ENCODE assay signal across 15 mouse cellular contexts in the genomic region with DNA sequence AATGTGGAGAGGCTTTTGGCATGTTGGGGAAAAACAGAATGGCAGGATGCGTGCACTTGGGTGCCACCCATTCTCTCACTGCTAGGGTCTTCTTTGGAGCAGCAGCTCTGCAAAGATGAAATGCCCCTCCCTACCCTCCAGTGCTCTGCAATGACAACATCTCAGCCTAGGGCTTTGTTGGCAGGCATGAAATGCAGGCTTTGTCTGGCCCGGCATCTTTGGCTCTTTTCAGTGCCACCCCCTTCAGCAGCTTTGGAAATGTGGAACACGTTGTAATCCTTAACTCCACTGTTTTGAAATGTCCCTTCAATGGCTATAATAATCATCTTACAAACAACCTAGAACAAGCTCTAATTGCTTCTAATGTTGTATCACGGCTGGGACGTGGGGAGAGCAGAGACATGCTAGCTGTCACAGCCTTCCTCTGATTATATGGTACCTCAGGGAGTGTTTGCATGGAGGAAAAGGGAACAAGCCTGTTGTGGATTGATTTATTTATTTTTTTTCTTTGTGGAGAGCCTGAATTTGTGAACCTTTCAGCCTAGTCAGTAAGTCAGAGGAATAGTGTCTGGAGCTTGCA.
A peak's percentile ranks its signal among the peaks of the same experiment; 100 is the strongest.
DNase-seq lines count a peak whose midpoint lies in the region; ATAC-seq and TF ChIP-seq lines count a peak whose summit lies in the region.
"Had no signal": no experiment of that assay in that cellular context is flagged by ENCODE, and none has a peak within 500 bp of the region (broad histone marks: within the 10 kb centered on the region; RNA-seq: fewer than 3 reads in every experiment).

No protein-coding gene starts in this region.

- no peak overlapping the region for H3K4me3 ChIP-seq in hindbrain, embryonic 10.5 days
- H3K4me3 ChIP-seq in hindbrain, embryonic 14.5 days (replicated peaks; ENCODE audit: low read length), result no peak overlapping the region
- H3K4me3 ChIP-seq in neural tube, embryonic 11.5 days (ENCODE audit: low read depth, low read length), result no peak overlapping the region
- H3K4me3 ChIP-seq in neural tube, embryonic 15.5 days (replicated peaks), result no peak overlapping the region
- H3K4me3 ChIP-seq in hindbrain, embryonic 13.5 days, result no peak overlapping the region
- no peak overlapping the region for H3K4me3 ChIP-seq in olfactory bulb, adult 2 months (ENCODE audit: insufficient read depth, low read depth, low read length)
- H3K4me3 ChIP-seq: heart, embryonic 15.5 days had no signal

- no peak overlapping the region for H3K9ac ChIP-seq in hindbrain, embryonic 14.5 days
- no peak overlapping the region for H3K9ac ChIP-seq in neural tube, embryonic 11.5 days (ENCODE audit: low read length)
- no peak overlapping the region for H3K9ac ChIP-seq in neural tube, embryonic 15.5 days (replicated peaks)
- H3K9ac ChIP-seq in hindbrain, embryonic 13.5 days, result no peak overlapping the region
- H3K9ac ChIP-seq: heart, embryonic 15.5 days; lung, embryonic 14.5 days had no signal

- peak; percentile 5 for DNase-seq in hindbrain, embryonic 10.5 days (ENCODE audit: low spot score)
- no peak for DNase-seq in hindbrain, embryonic 14.5 days (ENCODE audit: low spot score)
- DNase-seq in neural tube, embryonic 11.5 days (ENCODE audit: low spot score), result peak; percentile 9
- no peak for DNase-seq in frontal cortex, postnatal 25 days (ENCODE audit: low spot score in 2 of 2)
- DNase-seq: B cell, adult 2 months; cerebellum, adult 11-12 months; heart, adult 18-20 months; left cerebral cortex, postnatal 4 days; lung, embryonic 14.5 days had no signal

- no peaks in the 10 kb centered on the region for H3K9me3 ChIP-seq in hindbrain, embryonic 10.5 days
- H3K9me3 ChIP-seq in hindbrain, embryonic 14.5 days (ENCODE audit: control insufficient read depth, low read length), result no peaks in the 10 kb centered on the region
- H3K9me3 ChIP-seq in neural tube, embryonic 11.5 days (ENCODE audit: control insufficient read depth, low read length), result no peaks in the 10 kb centered on the region
- no peaks in the 10 kb centered on the region for H3K9me3 ChIP-seq in neural tube, embryonic 15.5 days (replicated peaks)
- H3K9me3 ChIP-seq in hindbrain, embryonic 13.5 days, result no peaks in the 10 kb centered on the region
- H3K9me3 ChIP-seq: heart, embryonic 15.5 days had no signal

- WGBS in hindbrain, embryonic 10.5 days, result 40% methylated on average over 5 of the region's 5 CpGs
- WGBS in hindbrain, embryonic 14.5 days, result 19% methylated on average over 5 of the region's 5 CpGs
- 43% methylated on average over 5 of the region's 5 CpGs for WGBS in neural tube, embryonic 11.5 days
- WGBS in neural tube, embryonic 15.5 days, result 28% methylated on average over 5 of the region's 5 CpGs
- 22% methylated on average over 5 of the region's 5 CpGs for WGBS in hindbrain, embryonic 13.5 days
- 20% methylated on average over 5 of the region's 5 CpGs for WGBS in olfactory bulb, adult 2 months

- no peak for TF ChIP-seq POLR2A in olfactory bulb, adult 2 months (IDR thresholded peaks at IDR 0.05; ENCODE audit: insufficient read depth, low read depth, low read length)

- TF ChIP-seq CTCF in olfactory bulb, adult 2 months (IDR thresholded peaks at IDR 0.05; ENCODE audit: insufficient read depth, low read depth, low read length), result no peak

- ATAC-seq in hindbrain, embryonic 14.5 days (ENCODE audit: low FRiP score), result no peak
- no peak for ATAC-seq in neural tube, embryonic 11.5 days (ENCODE audit: insufficient read depth, low FRiP score, low TSS enrichment)
- no peak for ATAC-seq in neural tube, embryonic 15.5 days (ENCODE audit: low FRiP score)
- ATAC-seq in hindbrain, embryonic 13.5 days (ENCODE audit: low FRiP score), result 0 out of 2 replicates have a peak, but pooled peaks have one; percentile 43
- no peak for ATAC-seq in erythroid progenitor cell, adult 5-6 weeks (replicated peaks; ENCODE audit: low FRiP score, poor library complexity, severe bottlenecking)

- no peaks in the 10 kb centered on the region for H3K27me3 ChIP-seq in hindbrain, embryonic 10.5 days (ENCODE audit: insufficient read depth, poor library complexity, severe bottlenecking)
- no peaks in the 10 kb centered on the region; the same call in 1 of the 2 replicates for H3K27me3 ChIP-seq in hindbrain, embryonic 14.5 days (ENCODE audit: control insufficient read depth, insufficient read depth, low read length)
- no peaks in the 10 kb centered on the region for H3K27me3 ChIP-seq in neural tube, embryonic 11.5 days (ENCODE audit: control insufficient read depth, insufficient read depth, low read length)
- no peaks in the 10 kb centered on the region for H3K27me3 ChIP-seq in neural tube, embryonic 15.5 days (replicated peaks)
- no peaks in the 10 kb centered on the region for H3K27me3 ChIP-seq in hindbrain, embryonic 13.5 days
- H3K27me3 ChIP-seq: heart, embryonic 15.5 days had no signal

- H3K4me2 ChIP-seq in hindbrain, embryonic 14.5 days (replicated peaks), result no peak overlapping the region
- H3K4me2 ChIP-seq in neural tube, embryonic 11.5 days (ENCODE audit: low read depth), result no peak overlapping the region
- no peak overlapping the region for H3K4me2 ChIP-seq in neural tube, embryonic 15.5 days
- H3K4me2 ChIP-seq in hindbrain, embryonic 13.5 days, result no peak overlapping the region
- H3K4me2 ChIP-seq: heart, embryonic 15.5 days; liver, embryonic 11.5 days; lung, embryonic 14.5 days had no signal

- no peaks in the 10 kb centered on the region for H3K36me3 ChIP-seq in hindbrain, embryonic 10.5 days
- H3K36me3 ChIP-seq in hindbrain, embryonic 14.5 days (replicated peaks; ENCODE audit: control insufficient read depth, insufficient read depth), result no peaks in the 10 kb centered on the region
- H3K36me3 ChIP-seq in neural tube, embryonic 11.5 days (ENCODE audit: control insufficient read depth, insufficient read depth, low read length), result no peaks in the 10 kb centered on the region
- H3K36me3 ChIP-seq in neural tube, embryonic 15.5 days, result no peaks in the 10 kb centered on the region
- H3K36me3 ChIP-seq in hindbrain, embryonic 13.5 days, result no peaks in the 10 kb centered on the region
- H3K36me3 ChIP-seq: heart, embryonic 15.5 days had no signal

- H3K27ac ChIP-seq in hindbrain, embryonic 10.5 days, result no peak overlapping the region
- no peak overlapping the region for H3K27ac ChIP-seq in hindbrain, embryonic 14.5 days
- H3K27ac ChIP-seq in neural tube, embryonic 11.5 days (ENCODE audit: low read depth, low read length), result no peak overlapping the region
- no peak overlapping the region for H3K27ac ChIP-seq in neural tube, embryonic 15.5 days (replicated peaks)
- H3K27ac ChIP-seq in hindbrain, embryonic 13.5 days, result no peak overlapping the region
- H3K27ac ChIP-seq in olfactory bulb, adult 2 months (ENCODE audit: insufficient read depth, low read depth, low read length), result 0 out of 2 replicates have a peak overlapping the region, but pooled peaks have one; percentile 3
- H3K27ac ChIP-seq: heart, embryonic 15.5 days had no signal

- H3K4me1 ChIP-seq in hindbrain, embryonic 10.5 days (replicated peaks), result peaks cover 22% of the 10 kb centered on the region
- peaks cover 21% of the 10 kb centered on the region; the same call in 1 of the 2 replicates for H3K4me1 ChIP-seq in hindbrain, embryonic 14.5 days (replicated peaks; ENCODE audit: control insufficient read depth, insufficient read depth, low read length)
- no peaks in the 10 kb centered on the region; the same call in 1 of the 2 replicates for H3K4me1 ChIP-seq in neural tube, embryonic 11.5 days (ENCODE audit: control insufficient read depth, insufficient read depth, low read length)
- peaks cover 12% of the 10 kb centered on the region; the same call in 1 of the 2 replicates for H3K4me1 ChIP-seq in neural tube, embryonic 15.5 days
- H3K4me1 ChIP-seq in hindbrain, embryonic 13.5 days (replicated peaks), result peaks cover 21% of the 10 kb centered on the region
- H3K4me1 ChIP-seq in olfactory bulb, adult 2 months (ENCODE audit: control insufficient read depth, insufficient read depth, low read length), result peaks cover 3% of the 10 kb centered on the region
- H3K4me1 ChIP-seq: heart, embryonic 15.5 days had no signal

Comparison
In these comparisons a context has a peak if more than half of its experiments do, and no peak if none do; other contexts are left out.
1. DNase-seq: peak in hindbrain, embryonic 10.5 days (single experiment) and neural tube, embryonic 11.5 days (single experiment); none in hindbrain, embryonic 14.5 days (single experiment) and frontal cortex, postnatal 25 days (0 of 2).